In the genomic region with DNA sequence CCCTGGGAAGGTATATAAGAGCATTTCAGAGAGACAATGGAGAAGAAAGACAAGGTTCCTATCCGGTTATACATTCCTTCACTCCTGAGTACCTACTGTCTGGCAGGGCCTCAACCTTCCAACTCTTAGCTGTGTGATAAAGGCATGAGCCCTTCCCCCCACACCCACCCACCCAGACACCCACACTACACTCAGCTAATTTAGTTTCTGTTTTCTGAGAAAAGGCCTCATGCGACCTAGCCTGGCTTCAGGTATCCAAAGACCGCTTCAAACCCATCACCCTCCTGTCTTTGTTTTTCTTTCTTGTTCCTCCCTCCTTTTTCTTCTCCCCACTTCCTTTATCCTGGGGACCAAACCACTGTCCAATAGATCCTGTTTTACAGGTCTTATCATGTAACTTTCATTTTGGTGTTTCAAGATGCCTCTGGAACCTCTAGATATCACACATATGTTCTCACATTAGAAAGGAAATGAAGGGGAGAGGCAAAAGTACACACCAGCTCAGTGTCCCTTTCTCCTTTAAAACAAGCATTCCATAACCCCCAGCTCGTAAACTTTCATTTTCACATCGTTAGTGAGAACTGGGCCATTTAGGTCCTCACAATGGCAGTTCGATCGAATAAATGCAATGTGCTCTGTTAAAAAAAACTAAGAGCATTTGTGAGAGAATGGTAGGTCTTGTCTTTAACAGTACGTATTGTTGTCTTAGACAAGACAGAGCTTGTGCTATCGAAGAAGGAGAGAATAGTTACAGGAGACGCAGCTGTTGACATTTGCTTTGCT, we compare ENCODE assay signal across 8 mouse cellular contexts. TPM values are rescaled to one million over a fixed set of nuclear protein-coding genes. Genes with fewer than 3 reads are reported as not detected.
DNase-seq lines count a peak whose midpoint lies in the region; ATAC-seq and TF ChIP-seq lines count a peak whose summit lies in the region.

No protein-coding gene starts in this region.

- H3K27ac ChIP-seq in heart, embryonic 15.5 days = peak overlapping the region; percentile 100
- 0 out of 2 replicates have a peak overlapping the region, but pooled peaks have one; percentile 3 for H3K27ac ChIP-seq in forebrain, postnatal 0 days (ENCODE audit: low read depth, low read length)

- no peak for TF ChIP-seq CTCF in forebrain, postnatal 0 days (IDR thresholded peaks at IDR 0.05; ENCODE audit: low read depth)

- peak overlapping the region; percentile 42; the same call in 1 of the 2 replicates for H3K9ac ChIP-seq in heart, embryonic 15.5 days
- peak overlapping the region; percentile 42; the same call in 1 of the 2 replicates for H3K9ac ChIP-seq in forebrain, postnatal 0 days

- H3K4me3 ChIP-seq in heart, embryonic 15.5 days = peak overlapping the region; percentile 66
- H3K4me3 ChIP-seq in forebrain, postnatal 0 days (ENCODE audit: low read depth, low read length) = peak overlapping the region; percentile 98

- no peak for DNase-seq in heart, adult 11 months
- DNase-seq in MEL-GATA-1-ER (ENCODE audit: extremely low read depth, low read depth) = peak; percentile 41
- no peak for DNase-seq in forebrain, postnatal 0 days
- no peak for DNase-seq in left cerebral cortex, postnatal 14 days (ENCODE audit: low spot score in 2 of 2)
- DNase-seq in urinary bladder, postnatal 4 days (ENCODE audit: low spot score in 2 of 2) = no peak
- no peak for DNase-seq in urinary bladder, postnatal 36 days (ENCODE audit: low spot score in 2 of 2)

- no peaks in the 10 kb centered on the region for H3K27me3 ChIP-seq in heart, embryonic 15.5 days
- no peaks in the 10 kb centered on the region for H3K27me3 ChIP-seq in forebrain, postnatal 0 days (ENCODE audit: insufficient read depth, low read length)

- intact Hi-C loops in left cerebral cortex, postnatal 14 days (cut with DNase I) = loop anchor here (5.0 kb wide), 1 partner anchor 269 kb away; no protein-coding TSS in a partner anchor

- H3K4me1 ChIP-seq in heart, embryonic 15.5 days (replicated peaks) = peaks cover 30% of the 10 kb centered on the region
- H3K4me1 ChIP-seq in forebrain, postnatal 0 days (ENCODE audit: insufficient read depth) = peaks cover 20% of the 10 kb centered on the region

- no peaks in the 10 kb centered on the region for H3K36me3 ChIP-seq in heart, embryonic 15.5 days
- no peaks in the 10 kb centered on the region for H3K36me3 ChIP-seq in forebrain, postnatal 0 days (ENCODE audit: insufficient read depth)

- H3K4me2 ChIP-seq in heart, embryonic 15.5 days = peak overlapping the region; percentile 61
- peak overlapping the region; percentile 49 for H3K4me2 ChIP-seq in forebrain, postnatal 0 days (ENCODE audit: low read depth)

- no peaks in the 10 kb centered on the region for H3K9me3 ChIP-seq in heart, embryonic 15.5 days (replicated peaks)
- no peaks in the 10 kb centered on the region for H3K9me3 ChIP-seq in forebrain, postnatal 0 days (ENCODE audit: low read length)

- no peak for ATAC-seq in heart, embryonic 15.5 days (replicated peaks; ENCODE audit: insufficient number of reproducible peaks, insufficient read depth, low FRiP score, low read depth)
- no peak for ATAC-seq in forebrain, postnatal 0 days
- ATAC-seq in megakaryocyte progenitor cell, adult 5-6 weeks (replicated peaks; ENCODE audit: poor library complexity) = 0 out of 2 replicates have a peak, but pooled peaks have one; percentile 1

- 66% methylated on average over 10 of the region's 10 CpGs for WGBS in heart, embryonic 15.5 days
- WGBS in forebrain, postnatal 0 days = 67% methylated on average over 10 of the region's 10 CpGs

RNA-seq across cellular contexts. Expression of a gene that starts 1.1 kb away (rescaled TPM):
- 133 and 152 TPM in 2 replicates for polyA plus RNA-seq in heart, embryonic 15.5 days (2015; fragmentation: Nextera tagmentation; extraction: Ambion mirVana)
- 103 and 118 TPM in 2 replicates for total RNA-seq in forebrain, postnatal 0 days (2014; rRNA removed)
- 104 and 128 TPM in 2 replicates for polyA plus RNA-seq in forebrain, postnatal 0 days (2015; fragmentation: Nextera tagmentation; extraction: Ambion mirVana)
- total RNA-seq in megakaryocyte progenitor cell, adult 5-6 weeks (2015) = 54.3 and 70.0 TPM in 2 replicates
- 25.5 and 30.3 TPM in 2 replicates for total RNA-seq in megakaryocyte progenitor cell, adult 5-6 weeks (2017)
- total RNA-seq in left cerebral cortex, postnatal 14 days (2021) = 10 to 100 TPM; 82.3 TPM

RNA-seq across cellular contexts. Expression of a gene that starts 39.5 kb away (rescaled TPM):
- 17.3 and 19.6 TPM in 2 replicates for polyA plus RNA-seq in heart, embryonic 15.5 days (2015; fragmentation: Nextera tagmentation; extraction: Ambion mirVana)
- 0.92 and 1.2 TPM in 2 replicates for total RNA-seq in forebrain, postnatal 0 days (2014; rRNA removed)
- polyA plus RNA-seq in forebrain, postnatal 0 days (2015; fragmentation: Nextera tagmentation; extraction: Ambion mirVana) = 0.93 and 1.4 TPM in 2 replicates
- total RNA-seq in megakaryocyte progenitor cell, adult 5-6 weeks (2015) = 1.7 and 2.0 TPM in 2 replicates
- total RNA-seq in megakaryocyte progenitor cell, adult 5-6 weeks (2017) = 0.92 and 2.3 TPM in 2 replicates
- total RNA-seq in left cerebral cortex, postnatal 14 days (2021) = under 1 TPM; 0.63 to 0.75 TPM
